Mouse (Mus musculus) retina, postnatal 1 day (tissue): ENCODE results near the gene Psmc2.
A peak's percentile ranks its signal among the peaks of the same experiment; 100 is the strongest.

Source experiments
- DNase-seq: peaks from one replicate; pipeline ENCODE4 v3.0.0-alpha.2; 2012

The Psmc2 gene

GRCm38 (mm10) chr5:21785053-21785452, at the start of gene Psmc2, which contains the start of gene Dnajc2:
Gene Psmc2, plus strand, starts transcription at chr5:21785283.
Gene Dnajc2, minus strand, starts transcription at chr5:21785251.
- DNase-seq = peak; percentile 95

- DNase-seq = peak; percentile 65
Observed at GRCm38 (mm10) chr5:21735584-21735983, 49.5 kb upstream of the Psmc2 start.

- no peak for DNase-seq
Observed at GRCm38 (mm10) chr5:21736046-21736445, 49.0 kb upstream of the Psmc2 start.

GRCm38 (mm10) chr5:21736956-21737585, 48.0 kb upstream of the Psmc2 start, which contains the start of gene Pmpcb:
Gene Pmpcb, plus strand, starts transcription at chr5:21737141.
- peak; percentile 94 for DNase-seq

GRCm38 (mm10) chr5:21737620-21738019, 47.5 kb upstream of the Psmc2 start:
- DNase-seq = no peak

- DNase-seq = no peak
Observed at GRCm38 (mm10) chr5:21739120-21739519, 46.0 kb upstream of the Psmc2 start.

- no peak for DNase-seq
Observed at GRCm38 (mm10) chr5:21739881-21740280, 45.2 kb upstream of the Psmc2 start.

GRCm38 (mm10) chr5:21743606-21744005, 41.5 kb upstream of the Psmc2 start:
- no peak for DNase-seq

- no peak for DNase-seq
Observed at GRCm38 (mm10) chr5:21744651-21745050, 40.4 kb upstream of the Psmc2 start.

GRCm38 (mm10) chr5:21745966-21746365, 39.1 kb upstream of the Psmc2 start:
- no peak for DNase-seq

GRCm38 (mm10) chr5:21768506-21768905, 16.6 kb upstream of the Psmc2 start:
- DNase-seq = no peak

GRCm38 (mm10) chr5:21769841-21770240, 15.2 kb upstream of the Psmc2 start:
- no peak for DNase-seq

GRCm38 (mm10) chr5:21776491-21776890, 8.6 kb upstream of the Psmc2 start:
- no peak for DNase-seq

GRCm38 (mm10) chr5:21784161-21785052, 676 bp upstream of the Psmc2 start:
- DNase-seq = peak; percentile 5

- no peak for DNase-seq
Observed at GRCm38 (mm10) chr5:21785776-21786175, 693 bp downstream of the Psmc2 start.

GRCm38 (mm10) chr5:21786258-21787185, 1.4 kb downstream of the Psmc2 start:
- DNase-seq = peak; percentile 96

- no peak for DNase-seq
Observed at GRCm38 (mm10) chr5:21787186-21788105, 2.4 kb downstream of the Psmc2 start.

GRCm38 (mm10) chr5:21789061-21789460, 4.0 kb downstream of the Psmc2 start:
- DNase-seq = peak; percentile 52

- DNase-seq = no peak
Observed at GRCm38 (mm10) chr5:21792166-21792565, 7.1 kb downstream of the Psmc2 start.

- no peak for DNase-seq
Observed at GRCm38 (mm10) chr5:21802907-21803306, 17.8 kb downstream of the Psmc2 start.

- no peak for DNase-seq
Observed at GRCm38 (mm10) chr5:21803691-21804188, 18.7 kb downstream of the Psmc2 start.

GRCm38 (mm10) chr5:21804837-21805236, 19.8 kb downstream of the Psmc2 start:
- DNase-seq = no peak
